Mouse (Mus musculus): Measurements from ENCODE around the gene Ube2v1.

GRCm38 (mm10) chr2:167621255-167622087 is 10.4 kb downstream of the Ube2v1 start:
- TF ChIP-seq CTCF (IDR thresholded peaks at IDR 0.05; ENCODE audit: low read depth) = no peak
- no peak for TF ChIP-seq EP300 (IDR thresholded peaks at IDR 0.05; ENCODE audit: low read depth)
